Mouse (Mus musculus): Measurements from ENCODE around the gene Ripor2.

- TF ChIP-seq CTCF (IDR thresholded peaks at IDR 0.05; ENCODE audit: borderline replicate concordance, extremely low read depth, insufficient read depth, insufficient read length): no peak
- TF ChIP-seq POLR2A (IDR thresholded peaks at IDR 0.05; ENCODE audit: borderline replicate concordance, extremely low read depth, insufficient read depth, insufficient read length, poor library complexity, severe bottlenecking): no peak
Measured at GRCm38 (mm10) chr13:24567176-24567811, 14.7 kb upstream of the Ripor2 start.
